Mouse (Mus musculus): ENCODE data around the gene Miga1.

Gene Miga1

GRCm38 (mm10) chr3:152339862-152340557 lies at the start of gene Miga1:
Miga1 (minus strand) TSS chr3:152340407.
- peak; percentile 75 to 76 for DNase-seq

- no peak for DNase-seq
These were observed 43.9 kb upstream of the Miga1 start for GRCm38 (mm10) chr3:152384106-152384505.

GRCm38 (mm10) chr3:152376063-152376462 lies 35.9 kb upstream of the Miga1 start:
- DNase-seq = no peak

- DNase-seq = no peak
These were observed 24.0 kb upstream of the Miga1 start for GRCm38 (mm10) chr3:152364181-152364580.

GRCm38 (mm10) chr3:152359151-152359550 lies 18.9 kb upstream of the Miga1 start:
- no peak for DNase-seq

- DNase-seq = no peak
These were observed 16.5 kb upstream of the Miga1 start for GRCm38 (mm10) chr3:152356751-152357150.

GRCm38 (mm10) chr3:152355361-152355760 lies 15.2 kb upstream of the Miga1 start:
- DNase-seq = peak; percentile 14 to 27

GRCm38 (mm10) chr3:152353434-152354177 lies 13.4 kb upstream of the Miga1 start:
- DNase-seq = no peak

- no peak for DNase-seq
These were observed 12.1 kb upstream of the Miga1 start for GRCm38 (mm10) chr3:152352289-152352688.

- DNase-seq = no peak
These were observed 10.8 kb upstream of the Miga1 start for GRCm38 (mm10) chr3:152350966-152351365.

- no peak for DNase-seq
These were observed 10.2 kb upstream of the Miga1 start for GRCm38 (mm10) chr3:152350431-152350830.

GRCm38 (mm10) chr3:152348011-152348830 lies 8.0 kb upstream of the Miga1 start:
- DNase-seq = no peak

GRCm38 (mm10) chr3:152347227-152347626 lies 7.0 kb upstream of the Miga1 start:
- no peak for DNase-seq

- DNase-seq = no peak
These were observed 6.5 kb upstream of the Miga1 start for GRCm38 (mm10) chr3:152346633-152347141.

- peak; percentile 98 for DNase-seq
These were observed 5.8 kb upstream of the Miga1 start, which contains the start of gene Usp33 for GRCm38 (mm10) chr3:152345732-152346632. Usp33 (plus strand) TSS chr3:152346478.

- no peak for DNase-seq
These were observed 2.8 kb upstream of the Miga1 start for GRCm38 (mm10) chr3:152342961-152343517.

- DNase-seq = no peak
These were observed 4.1 kb downstream of the Miga1 start for GRCm38 (mm10) chr3:152336085-152336484.

GRCm38 (mm10) chr3:152333641-152334040 lies 6.6 kb downstream of the Miga1 start:
- no peak for DNase-seq

- DNase-seq = no peak
These were observed 7.5 kb downstream of the Miga1 start for GRCm38 (mm10) chr3:152332545-152333300.

GRCm38 (mm10) chr3:152332104-152332503 lies 8.1 kb downstream of the Miga1 start:
- no peak for DNase-seq

All from B cell, adult 2 months (primary cell).